Mouse (Mus musculus) large intestine, adult 2 months (tissue): ENCODE measurements at regions not wholly inside any gene's neighbourhood (a gene's known extent, or its start where the extent isn't known, plus 50 kb on each side); places are given as distances from the start of the nearest gene placed in this dataset.
A peak's percentile ranks its signal among the peaks of the same experiment; 100 is the strongest.

Experiments
- DNase-seq: peaks from one replicate; pipeline ENCODE4 v3.0.0-alpha.2; 2012; ENCODE audit warnings: low read depth, low spot score
- WGBS: fragments of 180-500 bp; shearing (Covaris S2); methylation state at CpG from one replicate; pipeline ENCODE4 v1.1.7; 2018; 5-methylcytosine and 5-hydroxymethylcytosine counted together

DNA sequence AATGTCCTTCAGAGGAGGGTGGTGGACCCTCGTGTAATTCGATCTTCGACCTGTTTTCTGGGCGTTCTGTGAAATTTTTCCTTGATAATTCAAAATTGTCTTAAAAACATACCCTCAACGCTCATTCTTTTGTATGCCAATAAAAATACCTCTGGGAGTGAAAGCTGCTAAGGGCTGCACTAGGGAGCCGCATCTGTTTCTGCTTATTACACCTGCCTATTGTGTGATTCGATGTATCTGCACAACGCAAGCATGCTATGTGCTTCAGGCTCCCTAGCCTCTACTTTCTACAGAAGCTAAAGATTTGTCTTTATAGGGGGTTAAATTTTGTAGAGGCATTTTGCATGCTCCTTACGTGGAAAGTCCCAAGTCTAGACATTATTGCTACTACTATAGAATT, 123.7 kb upstream of the Tank start:
- 23% methylated on average over 9 of the region's 9 CpGs for WGBS
- no peak for DNase-seq

DNA sequence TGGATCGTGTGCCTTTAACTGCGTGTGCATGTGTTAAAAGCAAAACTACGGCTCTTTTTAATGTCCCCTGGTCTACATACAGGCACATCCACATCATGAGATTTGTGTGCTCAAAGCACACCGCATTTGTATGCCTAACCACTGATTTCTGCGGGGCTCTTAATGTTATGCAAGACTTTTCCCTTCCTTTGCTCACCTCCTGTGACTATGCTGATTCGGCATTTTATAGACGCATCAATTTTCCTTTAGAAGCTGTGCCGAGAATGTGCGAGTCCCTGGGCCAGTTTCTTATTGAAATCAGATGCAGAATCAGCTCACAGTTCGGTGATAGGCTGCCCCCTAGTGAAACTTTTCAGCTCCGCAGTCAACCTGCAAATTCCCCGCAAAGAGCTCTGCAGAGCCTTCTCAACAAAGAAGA, 124.1 kb upstream of the Tank start:
- peak; percentile 38 for DNase-seq
- 3% methylated on average over 12 of the region's 12 CpGs for WGBS

DNA sequence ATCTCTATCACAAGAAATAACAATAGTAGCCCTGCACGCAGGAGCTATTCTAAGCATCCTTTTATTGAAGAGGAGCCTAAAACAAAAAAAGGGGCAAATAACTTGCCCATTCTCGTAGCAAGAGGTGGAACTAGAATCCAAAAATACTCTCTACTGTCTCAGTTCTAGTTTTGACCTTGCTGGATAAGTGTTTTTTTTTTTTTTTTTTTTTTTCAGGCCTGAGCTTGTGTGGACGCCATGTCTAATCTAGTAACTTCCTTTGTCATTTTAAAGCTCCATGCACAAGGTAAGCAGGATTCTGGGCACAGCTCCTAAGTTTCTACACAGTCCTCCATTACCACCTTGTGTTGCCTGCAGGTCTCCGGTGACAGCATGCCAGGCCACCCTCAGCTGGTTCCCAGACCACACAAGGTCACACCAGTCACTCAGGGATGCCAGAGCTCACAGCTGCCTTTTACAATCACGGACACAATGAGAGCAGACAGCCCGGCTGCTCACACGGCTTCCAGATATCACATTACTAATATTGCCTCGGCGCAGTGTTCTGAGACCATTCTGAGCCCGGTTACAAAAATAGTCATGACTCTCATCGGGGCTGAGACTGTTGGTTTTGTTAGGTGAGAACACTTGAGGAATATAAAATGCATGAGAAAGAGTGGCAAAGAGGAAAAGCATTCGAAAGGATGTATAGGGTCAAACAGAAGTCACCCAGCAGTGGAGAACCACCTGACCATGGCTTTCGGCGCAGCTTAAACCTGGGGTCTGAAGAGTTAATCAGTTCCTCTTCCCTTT, 124.7 kb upstream of the Tank start:
- no peak for DNase-seq
- 55% methylated on average over 14 of the region's 14 CpGs for WGBS

DNA sequence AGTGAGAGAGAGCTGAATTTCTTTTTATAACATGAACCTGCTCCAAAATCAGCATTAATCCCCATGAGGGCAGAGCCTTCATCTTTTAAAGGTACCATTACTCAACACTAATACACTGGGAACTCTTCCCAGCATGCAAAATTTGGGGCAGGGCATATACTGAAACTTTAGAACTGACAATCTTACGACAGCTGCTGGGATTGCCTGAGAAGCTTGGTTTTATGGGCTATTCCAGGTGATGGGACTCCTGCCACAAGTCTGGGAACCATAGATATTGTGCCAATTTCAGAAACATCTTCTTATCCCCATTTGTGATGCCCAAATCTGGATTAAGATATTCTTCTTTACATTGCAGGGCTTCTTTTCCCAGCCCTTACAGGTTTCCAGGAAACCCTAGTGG, 125.8 kb upstream of the Tank start:
- WGBS, result 79% methylated on average over 1 of the region's 1 CpGs
- no peak for DNase-seq

DNA sequence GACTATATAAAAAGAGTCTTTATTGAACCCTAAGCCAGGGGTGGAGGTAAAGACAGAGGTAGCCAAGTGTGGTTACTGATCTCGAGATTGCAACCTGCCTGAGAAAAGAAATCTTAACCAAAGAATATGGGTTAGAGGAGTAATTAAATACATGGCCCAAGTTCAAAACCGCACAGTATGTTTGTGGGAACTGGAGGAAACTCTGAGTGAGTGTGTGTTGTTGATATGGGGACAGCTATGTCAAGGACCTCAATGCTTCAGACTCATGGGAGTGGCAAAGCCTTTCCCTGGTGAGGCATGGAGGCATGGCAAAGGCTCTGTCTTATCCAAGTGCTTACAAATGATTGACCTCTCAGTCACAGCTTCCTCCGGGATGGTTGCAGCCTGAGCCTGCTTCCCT, 127.7 kb upstream of the Tank start:
- peak; percentile 8 for DNase-seq
- 31% methylated on average over 3 of the region's 3 CpGs for WGBS

DNA sequence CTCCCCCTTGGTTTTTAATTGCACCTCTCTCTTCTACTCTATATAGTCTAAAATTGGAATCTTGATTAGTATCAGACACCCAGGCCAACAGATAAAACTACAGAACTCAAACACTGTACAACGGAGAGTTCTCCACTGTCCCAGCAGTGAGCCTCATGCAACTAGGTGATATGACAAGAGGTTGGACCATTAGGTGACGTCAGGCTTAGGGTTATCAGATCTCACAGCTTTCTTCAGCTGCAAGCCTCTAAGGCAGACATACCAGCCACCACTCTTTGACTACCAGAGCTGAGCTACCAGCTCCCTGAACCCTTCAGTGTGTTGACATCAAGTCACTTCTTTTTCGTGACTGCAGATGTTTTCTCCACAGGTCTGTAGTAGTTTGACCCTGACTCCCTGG, 141.8 kb upstream of the Tank start:
- DNase-seq, result no peak
- WGBS, result 82% methylated on average over 3 of the region's 3 CpGs

DNA sequence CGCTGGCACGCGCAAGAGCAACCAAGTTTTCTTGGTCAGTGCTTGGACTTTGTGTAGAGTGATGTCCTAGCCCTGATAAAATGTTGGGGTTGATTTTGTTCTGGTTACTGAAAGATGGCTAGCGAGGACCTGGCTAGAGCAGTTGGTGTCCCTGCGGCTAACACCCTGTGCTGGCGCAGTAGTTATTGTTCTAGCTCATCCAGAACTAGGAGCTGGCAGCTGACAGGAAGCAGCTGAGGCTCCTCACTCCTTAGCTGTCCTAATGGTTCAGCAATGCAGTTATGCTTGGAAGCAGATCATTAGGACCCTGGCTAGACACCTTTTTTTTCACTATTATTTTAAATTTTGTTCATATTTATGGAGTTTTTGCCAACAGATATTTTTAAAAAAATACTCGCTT, 170.5 kb upstream of the Tank start:
- DNase-seq, result no peak
- WGBS, result 96% methylated on average over 7 of the region's 7 CpGs

DNA sequence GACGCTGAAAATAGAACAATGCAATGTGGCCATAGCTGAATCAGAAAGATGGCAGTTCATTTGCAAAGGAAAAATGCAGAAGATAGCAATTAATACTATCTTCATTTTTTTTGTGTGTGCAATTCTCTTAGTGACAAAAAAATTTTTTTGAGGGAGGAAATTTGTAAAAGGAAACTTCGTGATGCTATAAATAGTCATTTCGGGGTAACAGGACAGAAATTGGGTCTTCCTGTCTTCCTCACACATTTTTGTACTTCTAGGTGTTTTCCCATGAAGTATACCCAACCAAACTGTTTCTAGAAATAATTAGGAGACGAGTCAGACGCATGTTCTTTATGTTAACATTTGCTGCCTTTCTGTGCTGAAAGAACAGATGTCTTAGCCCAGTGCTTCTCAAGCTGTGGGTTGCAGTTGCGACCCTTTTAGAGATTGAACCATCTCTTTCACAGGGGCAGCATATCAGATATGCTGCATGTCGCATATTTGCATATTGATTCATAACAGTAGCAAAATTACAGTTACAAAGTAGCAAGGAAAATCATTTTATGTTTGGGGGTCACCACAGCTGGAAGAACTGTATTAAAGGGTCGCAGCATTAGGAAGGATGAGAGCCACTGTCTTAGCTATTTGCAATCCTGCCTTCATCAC, 172.2 kb upstream of the Tank start:
- no peak for DNase-seq
- 86% methylated on average over 8 of the region's 8 CpGs for WGBS

DNA sequence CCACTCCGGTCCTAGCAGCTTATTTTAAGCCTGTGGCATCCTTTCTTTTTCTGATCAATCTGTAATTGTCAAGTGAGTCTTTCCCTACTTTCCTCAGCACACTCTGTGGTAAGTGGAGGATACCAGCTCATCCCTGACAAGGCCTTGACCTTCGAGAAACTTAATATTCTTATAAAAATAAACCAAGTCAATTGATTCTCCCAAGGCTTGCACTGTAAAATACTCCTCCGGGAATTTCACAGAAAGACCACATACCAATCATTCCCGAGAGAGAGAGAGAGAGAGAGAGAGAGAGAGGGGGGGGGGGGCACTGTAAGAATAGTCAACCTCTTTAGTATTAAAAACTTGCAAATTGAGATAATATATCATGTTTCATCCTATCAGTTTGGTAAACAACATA, 173.1 kb upstream of the Tank start:
- WGBS, result 70% methylated on average over 4 of the region's 4 CpGs
- DNase-seq, result no peak

DNA sequence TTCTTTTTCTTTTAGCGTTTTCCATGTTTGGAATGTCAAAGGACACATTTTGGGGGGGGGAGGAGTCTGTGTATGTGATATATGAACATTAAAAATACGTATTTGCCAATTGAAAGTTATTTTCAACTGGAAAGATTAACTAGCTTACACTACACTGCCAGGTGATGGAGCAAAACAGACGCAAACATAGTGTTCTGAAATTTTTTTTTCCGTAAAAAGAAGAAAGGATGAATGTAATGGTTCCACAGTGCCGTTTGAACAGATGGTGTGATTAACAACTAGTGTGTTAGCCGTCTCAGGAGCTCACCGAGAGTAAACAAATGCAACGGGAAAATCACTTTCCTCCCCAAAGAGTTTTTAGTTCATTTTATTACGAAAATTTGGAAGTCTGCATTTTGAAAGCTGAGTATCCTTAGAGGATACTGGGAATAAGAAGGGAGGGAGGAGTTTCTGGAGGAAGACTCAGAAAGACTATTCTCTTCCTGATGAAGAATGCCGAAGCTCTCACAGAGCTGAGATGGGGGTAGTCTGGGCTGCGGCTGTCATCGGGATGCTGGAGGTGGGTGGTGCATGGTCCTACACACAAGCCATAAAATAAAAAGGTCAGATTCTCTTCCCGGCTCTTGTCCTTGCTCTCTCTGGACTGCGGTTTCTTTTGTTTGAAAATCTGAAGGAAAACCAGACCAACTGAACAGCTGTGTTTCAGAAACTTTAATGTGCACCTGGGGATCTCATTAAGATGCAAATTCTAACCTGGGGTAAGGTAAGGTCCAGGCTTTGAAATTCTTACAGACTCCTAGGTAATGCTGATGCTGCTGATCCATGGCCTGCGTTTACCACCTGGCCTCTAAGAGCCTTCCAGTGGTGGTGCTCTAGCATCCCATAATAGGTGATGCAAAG, 175.5 kb upstream of the Tank start:
- DNase-seq, result no peak
- 12% methylated on average over 15 of the region's 15 CpGs for WGBS

DNA sequence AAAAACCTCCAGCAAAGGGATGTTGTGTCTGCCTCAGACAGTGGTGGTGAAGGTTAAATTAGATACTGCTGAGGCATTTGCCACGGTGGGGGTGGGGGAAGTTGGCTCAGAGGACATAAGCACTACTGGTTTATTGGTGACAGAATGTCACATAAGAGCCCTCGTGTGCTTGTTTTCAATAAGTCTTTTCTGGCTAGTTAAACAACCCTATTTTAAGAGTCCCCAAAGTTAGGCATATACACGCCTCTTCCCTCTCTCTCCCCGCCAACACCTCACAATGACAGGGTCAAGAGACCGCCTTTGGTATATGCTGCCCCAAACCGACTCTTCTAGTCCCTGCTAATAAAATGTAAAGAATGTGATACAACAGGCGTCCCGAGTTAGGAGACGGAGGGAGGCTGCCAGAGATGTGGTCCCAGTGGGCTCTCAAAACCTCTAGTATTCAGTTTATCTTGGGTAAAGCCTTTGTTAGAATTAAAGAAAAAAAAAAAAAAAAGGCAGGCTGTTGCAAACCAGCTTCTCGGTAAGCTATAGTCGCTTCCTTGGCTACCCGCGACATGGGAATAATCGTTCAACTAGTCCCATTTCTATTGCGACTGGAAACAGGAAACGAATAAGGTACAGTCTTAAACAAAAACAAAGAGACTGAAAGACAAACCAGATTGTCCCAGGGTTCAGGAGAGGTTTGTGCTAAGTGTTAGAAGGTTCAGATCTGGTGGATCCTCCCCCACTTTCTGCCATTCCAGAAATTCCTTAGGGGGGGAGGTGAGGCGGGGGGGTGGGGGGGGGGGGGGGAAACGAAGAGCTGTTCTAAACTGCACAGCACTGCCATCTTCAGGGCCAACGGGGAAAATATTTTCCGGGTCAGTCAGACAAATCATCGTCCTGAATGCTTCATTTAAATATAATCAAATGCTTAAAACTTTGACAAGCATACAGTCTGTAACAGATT, 176.5 kb upstream of the Tank start:
- peak; percentile 14 for DNase-seq
- WGBS, result 3% methylated on average over 21 of the region's 21 CpGs

DNA sequence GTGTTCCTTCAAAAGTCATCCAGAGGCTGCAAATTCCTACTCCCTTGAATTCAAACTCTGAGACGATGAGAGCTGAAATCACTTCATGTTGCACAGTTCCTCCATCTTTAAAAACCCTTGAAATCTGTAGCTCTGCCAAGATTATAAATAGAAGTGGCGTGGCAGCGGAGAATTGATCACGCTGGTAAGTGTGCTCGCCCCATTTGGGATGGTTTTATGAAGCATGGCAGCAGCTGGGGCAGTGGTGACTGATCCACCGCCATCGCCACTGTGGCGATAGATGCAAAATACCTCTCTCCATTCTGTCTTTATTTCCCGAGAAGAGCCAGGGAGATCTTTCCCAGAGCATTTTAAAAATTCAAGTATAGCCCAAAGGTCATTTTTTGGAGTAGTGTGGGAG, 179.8 kb upstream of the Tank start:
- WGBS, result 80% methylated on average over 9 of the region's 9 CpGs
- no peak for DNase-seq

DNA sequence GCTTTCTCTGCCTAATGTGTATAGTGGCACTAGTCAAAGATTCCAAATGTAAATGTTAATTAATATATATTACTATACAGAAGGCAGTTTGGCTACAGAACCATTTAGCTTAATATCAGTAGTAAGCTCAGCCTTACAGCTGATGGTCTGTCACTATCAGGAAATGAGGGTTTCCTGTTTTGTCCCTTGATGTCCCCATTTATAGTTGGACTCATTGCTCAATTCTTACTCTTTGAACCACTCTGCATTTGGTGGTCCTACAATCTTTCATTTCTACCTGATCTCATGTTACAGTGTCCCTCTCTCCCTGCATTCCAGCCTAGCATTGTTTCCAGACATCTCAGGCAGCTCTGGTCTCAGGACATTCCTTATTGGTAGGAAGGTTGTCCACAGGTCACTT, 188.8 kb upstream of the Tank start:
- no peak for DNase-seq

DNA sequence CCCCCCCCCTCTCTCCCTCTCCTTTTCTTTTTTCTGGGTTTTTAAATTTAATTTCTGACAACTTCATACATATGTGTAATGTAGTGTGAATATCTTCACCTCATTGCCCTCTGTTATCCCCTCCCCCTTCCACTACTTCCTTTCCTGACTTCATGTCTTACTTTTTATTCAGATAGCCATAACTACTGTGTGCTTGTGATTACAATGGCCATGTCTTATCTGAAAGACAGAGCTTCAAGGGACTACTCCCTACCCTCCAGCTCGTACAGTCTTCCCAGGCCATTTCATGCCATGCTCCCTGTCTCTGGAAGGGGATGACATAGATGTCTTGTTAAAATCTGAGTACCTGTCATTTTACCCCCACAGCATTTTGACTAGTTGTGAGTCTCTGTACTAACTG, 189.2 kb upstream of the Tank start:
- no peak for DNase-seq
- WGBS, result 76% methylated on average over 1 of the region's 1 CpGs

DNA sequence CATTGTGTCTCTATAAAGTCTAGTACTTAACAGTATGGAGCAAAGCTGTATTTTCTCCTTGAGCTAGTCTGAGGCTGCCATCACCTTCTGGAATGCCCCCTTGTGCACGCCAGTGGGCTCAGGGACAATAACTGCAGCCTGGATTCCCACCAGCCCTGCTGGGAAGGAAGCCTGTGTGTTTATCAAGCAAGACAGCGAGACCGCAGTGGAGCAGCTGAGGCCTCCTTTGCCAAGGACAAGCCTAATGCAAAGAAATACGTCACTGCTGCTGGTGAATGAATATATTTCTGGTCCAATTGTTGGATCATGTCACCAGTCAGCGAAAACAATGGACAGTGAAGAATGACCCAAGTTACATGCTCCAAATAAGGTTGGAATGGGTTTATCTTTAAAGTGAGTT, 190.8 kb upstream of the Tank start:
- DNase-seq, result no peak
- 80% methylated on average over 5 of the region's 5 CpGs for whole genome bisulfite sequencing

DNA sequence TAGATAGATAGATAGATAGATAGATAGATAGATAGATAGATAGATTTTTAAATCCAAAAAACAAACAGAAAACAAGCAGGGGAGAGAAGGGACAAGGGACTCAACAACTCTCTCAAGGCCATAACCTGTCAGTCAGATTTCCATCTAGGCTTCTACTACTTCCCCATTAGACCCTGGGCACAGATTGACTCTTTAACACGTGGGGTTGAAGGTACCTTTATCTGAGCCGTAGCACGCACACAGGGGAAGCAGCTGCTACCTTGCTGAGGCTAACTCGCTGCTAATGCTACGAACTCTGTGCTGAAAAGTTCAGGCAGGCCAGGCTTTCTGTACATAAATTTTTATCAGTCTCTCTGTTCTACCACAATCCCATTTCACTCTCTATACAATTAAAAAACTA, 191.4 kb upstream of the Tank start:
- DNase-seq, result no peak
- 83% methylated on average over 5 of the region's 5 CpGs for WGBS

DNA sequence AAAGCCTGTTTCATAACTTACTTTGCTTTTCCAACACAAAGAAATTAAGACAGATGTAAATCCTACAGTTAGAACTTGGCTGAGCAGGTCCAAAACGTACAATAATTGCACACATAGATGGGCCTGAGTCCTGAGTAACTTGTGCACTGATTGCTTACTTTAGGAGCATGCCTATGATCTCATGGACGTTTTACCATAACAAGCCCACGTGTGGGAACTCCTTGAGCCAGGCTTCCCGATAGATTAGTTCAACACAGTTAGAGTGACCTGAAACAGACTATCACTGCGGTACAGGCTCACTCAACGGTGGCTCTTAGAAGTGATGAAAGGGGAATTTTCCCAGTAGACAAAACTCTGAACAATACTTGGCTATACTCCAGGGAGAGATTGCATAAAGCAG, 193.9 kb upstream of the Tank start:
- WGBS, result 46% methylated on average over 6 of the region's 6 CpGs
- no peak for DNase-seq

DNA sequence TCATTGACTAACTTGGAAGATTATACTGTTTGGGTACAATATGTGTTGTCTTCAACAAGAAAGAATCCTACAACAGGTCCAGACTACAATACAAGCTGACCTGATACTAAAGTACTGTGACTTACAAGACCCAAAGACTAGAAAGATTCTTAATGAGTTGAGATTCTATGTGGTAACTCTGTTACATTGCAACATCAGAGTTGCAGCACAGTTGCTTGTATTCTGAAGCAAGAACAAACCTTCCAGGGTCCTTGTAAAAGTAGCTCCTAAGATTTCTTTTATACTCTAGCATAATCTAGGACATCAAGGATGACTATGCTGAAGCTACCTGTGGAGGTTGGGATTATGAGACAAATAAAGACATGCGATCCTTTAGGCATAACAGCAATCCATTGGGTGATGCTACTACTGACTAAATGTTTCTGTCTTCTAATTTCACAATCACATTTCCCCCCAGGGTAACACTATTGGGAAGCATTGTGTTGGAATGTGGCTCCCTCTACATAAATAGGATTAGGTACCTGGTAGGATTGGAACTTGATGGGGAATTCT, 194.6 kb upstream of the Tank start:
- WGBS, result 95% methylated on average over 1 of the region's 1 CpGs
- DNase-seq, result no peak

DNA sequence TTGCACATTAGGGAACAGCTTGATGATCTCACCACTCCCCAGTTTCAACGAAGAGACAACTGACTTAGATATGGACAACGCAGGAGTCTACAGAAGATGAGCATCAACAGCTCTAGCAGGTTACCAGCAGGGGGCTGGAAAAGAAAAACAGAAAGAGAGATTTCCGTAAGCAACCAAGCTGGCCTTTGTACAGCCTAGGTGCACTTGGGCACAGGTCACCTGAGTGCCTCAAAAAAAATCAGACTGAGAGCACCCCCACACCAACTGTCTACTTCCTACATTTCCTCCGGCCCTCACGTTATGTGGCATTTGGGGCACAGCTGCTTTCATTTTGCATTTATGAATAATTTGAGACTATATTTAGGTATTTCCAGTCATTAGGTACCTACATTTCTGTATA, 199.3 kb upstream of the Tank start:
- WGBS, result 69% methylated on average over 5 of the region's 5 CpGs

More for the DNA sequence above, 199.3 kb upstream of the Tank start:
- DNase-seq, result no peak
